Mouse (Mus musculus): ENCODE measurements around the gene Slc5a3. TPM values are rescaled to one million over a fixed set of nuclear protein-coding genes. Genes with fewer than 3 reads are reported as not detected.

Gene Slc5a3
- 0.13 TPM in 1 of 2 replicates, not detected in the other for polyA plus RNA-seq (2012; ENCODE audit: low replicate concordance)

GRCm38 (mm10) chr16:92057852-92058643, at the start of gene Slc5a3, which contains the start of the genes Mrps6 and Gm49711:
TSS of gene Slc5a3 (plus strand) at chr16:92058322.
TSS of gene Mrps6 (plus strand) at chr16:92058270.
TSS of gene Gm49711 (plus strand) at chr16:92058316.

Other genes starting within 250 kb of the Slc5a3 start
- gene Mrps6, start 52 bp upstream of the Slc5a3 start, polyA plus RNA-seq (2012; ENCODE audit: low replicate concordance) = 10.3 and 18.3 TPM in 2 replicates
- gene Gm49711, start within 50 bp of the Slc5a3 start, polyA plus RNA-seq (2012; ENCODE audit: low replicate concordance) = not detected in 2 replicates
- not detected in 2 replicates for gene Kcne2, start 234.1 kb downstream of the Slc5a3 start, polyA plus RNA-seq (2012; ENCODE audit: low replicate concordance)
- gene Smim11, start 243.0 kb downstream of the Slc5a3 start, polyA plus RNA-seq (2012; ENCODE audit: low replicate concordance) = 2.1 and 3.3 TPM in 2 replicates

Measured in leukemia stem cell, adult 10-12 weeks (primary cell).